Mouse (Mus musculus) myocyte (in vitro differentiated cells): ENCODE data around the gene Setdb2.

Experiments
- E2F4 ChIP-seq: IDR thresholded peaks from one replicate; pipeline ENCODE4 v1.6.1; 2011; ENCODE audit warnings: mild to moderate bottlenecking, control low read depth, moderate library complexity; ENCODE audit not compliant: insufficient read depth
- MAX ChIP-seq: IDR thresholded peaks from one replicate; pipeline ENCODE4 v1.6.1; 2011; ENCODE audit warnings: low read depth, mild to moderate bottlenecking, control low read depth
- POLR2A ChIP-seq: IDR thresholded peaks from one replicate; pipeline ENCODE4 v1.6.1; 2011; ENCODE audit warnings: low read depth, mild to moderate bottlenecking, control low read depth, moderate library complexity; ENCODE audit not compliant: insufficient read length
- POLR2AphosphoS2 ChIP-seq: IDR thresholded peaks from one replicate; pipeline ENCODE4 v1.6.1; 2011; ENCODE audit warnings: low read depth, control low read depth; ENCODE audit not compliant: insufficient read length
- REST ChIP-seq: IDR thresholded peaks from one replicate; pipeline ENCODE4 v1.6.1; 2011; ENCODE audit warnings: mild to moderate bottlenecking, control low read depth, moderate library complexity; ENCODE audit not compliant: insufficient read depth, insufficient read length
- SRF ChIP-seq: IDR thresholded peaks from one replicate; pipeline ENCODE4 v1.6.1; 2011; ENCODE audit warnings: low read depth; ENCODE audit not compliant: control insufficient read depth, insufficient read length
- TCF12 ChIP-seq: IDR thresholded peaks from one replicate; pipeline ENCODE4 v1.6.1; 2011; ENCODE audit warnings: mild to moderate bottlenecking, control low read depth; ENCODE audit not compliant: poor library complexity, insufficient read depth, severe bottlenecking
- TCF3 ChIP-seq: IDR thresholded peaks from one replicate; pipeline ENCODE4 v1.6.1; 2011; ENCODE audit warnings: low read depth, control low read depth; ENCODE audit not compliant: insufficient read length
- USF1 ChIP-seq: IDR thresholded peaks from one replicate; pipeline ENCODE4 v1.6.1; 2011; ENCODE audit warnings: low read depth, mild to moderate bottlenecking, control low read depth, moderate library complexity

DNA sequence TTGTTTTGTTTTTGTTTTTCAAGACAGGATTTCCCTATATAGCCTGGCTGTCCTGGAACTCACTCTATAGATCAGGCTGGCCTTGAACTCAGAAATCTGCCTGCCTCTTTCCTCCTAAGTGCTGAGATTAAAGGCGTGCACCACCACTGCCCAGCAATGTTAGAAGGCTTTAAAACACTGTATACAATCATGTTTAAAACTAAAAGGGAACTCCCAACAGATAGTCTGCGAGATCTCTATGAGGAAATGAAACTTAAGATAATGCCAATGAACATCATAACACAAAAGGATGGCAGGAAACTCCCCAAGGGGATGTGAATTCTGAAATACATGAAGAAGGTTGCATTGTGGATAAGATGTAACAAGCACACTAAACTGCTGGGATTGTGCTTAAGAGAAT is 2.2 kb downstream of the Setdb2 start:
- TF ChIP-seq POLR2A (no peak), USF1 (no peak), MAX (no peak), POLR2AphosphoS2 (no peak), TCF12 (no peak), REST (no peak), TCF3 (no peak), SRF (no peak), E2F4 (no peak)
